Mouse (Mus musculus): ENCODE data around the gene Dusp2.

GRCm38 (mm10) chr2:127336497-127336832 lies 506 bp downstream of the Dusp2 start:
- TF ChIP-seq HCFC1 (IDR thresholded peaks at IDR 0.05; ENCODE audit: borderline replicate concordance, insufficient read depth, low read length), result no peak
- TF ChIP-seq ZNF384 (IDR thresholded peaks at IDR 0.05; ENCODE audit: low read depth, low read length), result no peak
- TF ChIP-seq ZC3H11A (IDR thresholded peaks at IDR 0.05; ENCODE audit: borderline replicate concordance, low read depth, low read length), result no peak
